Mouse (Mus musculus) limb, embryonic 11.5 days (tissue): ENCODE data around the gene Tcp11l1. TPM values are rescaled to one million over a fixed set of nuclear protein-coding genes. Genes with fewer than 3 reads are reported as not detected.

Experiments
- ATAC-seq: fragments of 200-750 bp; cut with Nextera tagmentation; 2 replicates; pipeline ENCODE4 v1.8.0; 2017; ENCODE audit warnings: low read depth; ENCODE audit not compliant: insufficient number of reproducible peaks, low FRiP score, low TSS enrichment
- DNase-seq: peaks from one replicate; pipeline ENCODE4 v3.0.0-alpha.2; 2015; ENCODE audit warnings: low spot score
- H3K27ac ChIP-seq: fragments of 300-500 bp; sonication (generic); replicated peaks from 2 replicates; pipeline ENCODE4 v1.5.1; 2014; ENCODE audit warnings: low read depth, mild to moderate bottlenecking, low read length
- H3K27me3 ChIP-seq: fragments of 300-500 bp; sonication (generic); 2 replicates; pipeline ENCODE4 v1.6.1; 2014; ENCODE audit warnings: mild to moderate bottlenecking, low read length, mixed read lengths; ENCODE audit not compliant: control insufficient read depth, insufficient read depth
- H3K36me3 ChIP-seq: fragments of 300-500 bp; sonication (generic); 2 replicates; pipeline ENCODE4 v1.6.1; 2014; ENCODE audit warnings: mild to moderate bottlenecking, low read length, moderate library complexity, mixed read lengths; ENCODE audit not compliant: control insufficient read depth, insufficient read depth
- H3K4me1 ChIP-seq: fragments of 300-500 bp; sonication (generic); 2 replicates; pipeline ENCODE4 v1.6.1; 2014; ENCODE audit warnings: low read length, mixed read lengths; ENCODE audit not compliant: control insufficient read depth, insufficient read depth
- H3K4me2 ChIP-seq: fragments of 300-500 bp; sonication (generic); 2 replicates; pipeline ENCODE4 v1.6.1; 2014; ENCODE audit warnings: low read depth, mild to moderate bottlenecking, moderate library complexity; ENCODE audit not compliant: severe bottlenecking
- H3K4me3 ChIP-seq: fragments of 300-500 bp; sonication (generic); 2 replicates; pipeline ENCODE4 v1.5.1; 2014; ENCODE audit warnings: low read depth, low read length
- H3K9ac ChIP-seq: fragments of 300-500 bp; sonication (generic); 2 replicates; pipeline ENCODE4 v1.6.1; 2014; ENCODE audit warnings: mild to moderate bottlenecking, low read length
- H3K9me3 ChIP-seq: fragments of 300-500 bp; sonication (generic); 2 replicates; pipeline ENCODE4 v1.6.1; 2016; ENCODE audit warnings: low read length; ENCODE audit not compliant: control insufficient read depth
- WGBS: fragments of 180-500 bp; shearing (Covaris S2); extraction: QIAGEN DNeasy Blood & Tissue Kit; methylation state at CpG from one replicate; pipeline ENCODE4 v1.1.7; 2014; 5-methylcytosine and 5-hydroxymethylcytosine counted together
- polyA plus RNA-seq: library from polyadenylated mRNA; unstranded; fragments of >200 nt; fragmentation: Nextera tagmentation; extraction: Ambion mirVana; gene quantifications from 2 replicates; pipeline ENCODE4 v1.2.1, GENCODE M21; 2014

Gene Tcp11l1
- polyA plus RNA-seq, 1 experiment from 2014 or later: 63.2 TPM

GRCm38 (mm10) chr2:104703158-104703557, 8.8 kb downstream of the Tcp11l1 start:
- 80% methylated on average over 3 of the region's 3 CpGs for WGBS
- H3K36me3 ChIP-seq: no peaks in the 10 kb centered on the region
- H3K4me2 ChIP-seq: no peak overlapping the region
- no peak overlapping the region for H3K9ac ChIP-seq
- no peaks in the 10 kb centered on the region for H3K9me3 ChIP-seq
- no peak for DNase-seq
- no peak for ATAC-seq
- no peak overlapping the region for H3K27ac ChIP-seq
- H3K27me3 ChIP-seq: no peaks in the 10 kb centered on the region
- H3K4me3 ChIP-seq: no peak overlapping the region
- no peaks in the 10 kb centered on the region for H3K4me1 ChIP-seq

DNA sequence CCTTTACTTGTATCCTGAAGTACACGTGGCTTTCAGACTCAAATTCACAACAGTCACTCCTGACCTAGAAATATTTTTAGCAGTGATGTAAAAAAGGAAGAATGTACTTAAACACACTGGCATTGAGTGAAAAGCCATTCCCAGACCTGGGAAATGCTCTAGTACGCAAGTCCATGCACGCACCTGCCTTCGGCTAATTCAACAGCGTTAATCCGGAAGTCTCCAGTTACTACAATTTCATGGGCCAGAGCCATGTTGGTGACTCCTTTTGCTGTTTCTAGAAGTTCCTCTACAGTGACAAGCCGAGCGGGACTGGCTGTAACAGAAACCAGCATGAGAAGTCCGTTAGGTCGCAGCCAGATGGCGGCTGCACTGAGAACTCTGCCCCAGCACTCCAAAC, 12.3 kb downstream of the Tcp11l1 start:
- Histone ChIP-seq H3K9me3 (no peaks in the 10 kb centered on the region), H3K27ac (no peak overlapping the region), H3K4me2 (no peak overlapping the region), H3K4me3 (no peak overlapping the region), H3K9ac (no peak overlapping the region), H3K27me3 (no peaks in the 10 kb centered on the region), H3K36me3 (no peaks in the 10 kb centered on the region), H3K4me1 (no peaks in the 10 kb centered on the region)
- 77% methylated on average over 11 of the region's 11 CpGs for WGBS
- ATAC-seq (no peak), DNase-seq (no peak)

DNA sequence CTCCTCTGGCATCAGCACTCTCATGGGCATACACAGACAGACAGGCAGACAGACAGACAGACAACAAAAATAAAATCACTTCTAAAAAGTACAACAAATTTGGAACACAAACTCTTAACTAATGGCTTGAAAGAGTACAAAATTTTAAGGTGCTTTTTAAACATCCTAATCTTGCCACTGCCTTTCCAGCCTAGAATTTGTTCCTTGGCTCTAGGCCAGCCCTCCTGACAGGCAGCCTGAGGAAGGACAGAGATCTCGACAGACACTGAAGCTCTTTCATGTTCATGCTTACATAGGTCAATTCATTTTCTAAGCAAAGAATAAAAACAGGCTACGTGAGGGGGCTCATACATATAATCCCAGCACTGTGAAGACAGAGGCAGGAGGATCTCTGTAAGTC, 19.4 kb downstream of the Tcp11l1 start:
- Histone ChIP-seq H3K9me3 (no peaks in the 10 kb centered on the region), H3K27ac (no peak overlapping the region), H3K9ac (no peak overlapping the region), H3K4me2 (no peak overlapping the region), H3K36me3 (no peaks in the 10 kb centered on the region), H3K27me3 (no peaks in the 10 kb centered on the region), H3K4me1 (no peaks in the 10 kb centered on the region), H3K4me3 (no peak overlapping the region)
- DNase-seq (no peak), ATAC-seq (no peak)
- WGBS: 86% methylated on average over 2 of the region's 2 CpGs

DNA sequence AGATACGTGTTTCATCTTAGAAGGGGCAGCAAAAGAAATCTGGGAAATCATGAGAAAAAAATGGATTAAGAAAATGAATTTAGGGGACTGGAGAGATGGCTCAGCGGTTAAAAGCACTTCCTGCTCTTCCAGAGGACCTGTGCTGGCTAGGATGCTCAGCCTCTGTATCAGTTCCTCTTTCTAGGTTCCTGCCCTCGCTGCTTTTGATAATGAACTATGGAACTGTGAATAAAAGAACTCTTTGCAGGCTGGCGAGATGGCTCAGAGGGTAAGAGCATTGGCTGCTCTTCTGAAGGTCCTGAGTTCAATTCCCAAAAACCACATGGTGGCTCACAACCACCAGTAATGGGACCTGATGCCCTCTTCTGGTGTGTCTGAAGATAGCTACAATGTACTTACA, 21.2 kb downstream of the Tcp11l1 start:
- Histone ChIP-seq H3K4me2 (no peak overlapping the region), H3K27ac (no peak overlapping the region), H3K27me3 (no peaks in the 10 kb centered on the region), H3K4me1 (no peaks in the 10 kb centered on the region), H3K9me3 (no peaks in the 10 kb centered on the region), H3K9ac (no peak overlapping the region), H3K36me3 (no peaks in the 10 kb centered on the region), H3K4me3 (no peak overlapping the region)
- WGBS: 86% methylated on average over 4 of the region's 4 CpGs
- no peak for DNase-seq
- no peak for ATAC-seq

GRCm38 (mm10) chr2:104688724-104689123, 23.2 kb downstream of the Tcp11l1 start:
- H3K27ac ChIP-seq: no peak overlapping the region
- H3K4me2 ChIP-seq: no peak overlapping the region
- H3K9ac ChIP-seq: no peak overlapping the region
- 86% methylated on average over 8 of the region's 8 CpGs for WGBS
- H3K27me3 ChIP-seq: no peaks in the 10 kb centered on the region
- H3K9me3 ChIP-seq: no peaks in the 10 kb centered on the region
- H3K4me3 ChIP-seq: no peak overlapping the region
- ATAC-seq: no peak
- no peaks in the 10 kb centered on the region for H3K4me1 ChIP-seq
- H3K36me3 ChIP-seq: peaks cover 2% of the 10 kb centered on the region; the same call in 1 of the 2 replicates
- DNase-seq: no peak

- Histone ChIP-seq H3K27me3 (no peaks in the 10 kb centered on the region), H3K9me3 (no peaks in the 10 kb centered on the region), H3K9ac (no peak overlapping the region), H3K4me1 (no peaks in the 10 kb centered on the region), H3K27ac (no peak overlapping the region), H3K4me2 (no peak overlapping the region), H3K36me3 (peaks cover 2% of the 10 kb centered on the region; the same call in 1 of the 2 replicates), H3K4me3 (no peak overlapping the region)
- ATAC-seq (no peak), DNase-seq (no peak)
- WGBS: 80% methylated on average over 3 of the region's 3 CpGs
Observed at GRCm38 (mm10) chr2:104688321-104688720, 23.6 kb downstream of the Tcp11l1 start.

DNA sequence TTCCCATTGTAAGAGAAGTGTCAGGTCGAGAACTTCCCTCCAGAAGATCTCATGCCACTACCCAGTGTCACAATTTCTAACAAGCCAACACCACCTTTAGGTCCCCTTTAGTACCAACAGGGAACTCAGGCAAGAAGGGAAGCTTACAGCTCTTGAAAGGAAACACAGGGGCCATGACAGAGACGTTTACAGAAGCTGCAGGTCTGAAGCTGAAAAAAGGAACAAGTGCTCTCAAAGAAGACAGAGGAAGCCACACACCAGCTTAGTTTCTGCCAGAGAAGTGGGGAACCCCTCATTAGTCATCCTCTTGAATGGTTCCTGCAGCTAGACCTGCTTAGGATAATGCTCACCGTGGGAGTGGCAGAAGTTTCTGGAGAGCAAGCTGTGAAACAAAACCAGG, 24.7 kb downstream of the Tcp11l1 start:
- DNase-seq: no peak
- H3K27ac ChIP-seq: no peak overlapping the region
- WGBS: 74% methylated on average over 3 of the region's 3 CpGs
- H3K27me3 ChIP-seq: no peaks in the 10 kb centered on the region
- H3K4me2 ChIP-seq: no peak overlapping the region
- no peak overlapping the region for H3K9ac ChIP-seq
- H3K9me3 ChIP-seq: no peaks in the 10 kb centered on the region
- peaks cover 2% of the 10 kb centered on the region; the same call in 1 of the 2 replicates for H3K36me3 ChIP-seq
- ATAC-seq: no peak
- H3K4me1 ChIP-seq: no peaks in the 10 kb centered on the region
- H3K4me3 ChIP-seq: no peak overlapping the region

GRCm38 (mm10) chr2:104685418-104685817, 26.6 kb downstream of the Tcp11l1 start:
- Histone ChIP-seq H3K4me1 (no peaks in the 10 kb centered on the region), H3K9ac (no peak overlapping the region), H3K4me2 (no peak overlapping the region), H3K36me3 (peaks cover 2% of the 10 kb centered on the region; the same call in 1 of the 2 replicates), H3K9me3 (no peaks in the 10 kb centered on the region), H3K4me3 (no peak overlapping the region), H3K27ac (no peak overlapping the region), H3K27me3 (no peaks in the 10 kb centered on the region)
- WGBS: 6% methylated on average over 13 of the region's 13 CpGs
- ATAC-seq: peak; percentile 87
- peak; percentile 91 for DNase-seq

DNA sequence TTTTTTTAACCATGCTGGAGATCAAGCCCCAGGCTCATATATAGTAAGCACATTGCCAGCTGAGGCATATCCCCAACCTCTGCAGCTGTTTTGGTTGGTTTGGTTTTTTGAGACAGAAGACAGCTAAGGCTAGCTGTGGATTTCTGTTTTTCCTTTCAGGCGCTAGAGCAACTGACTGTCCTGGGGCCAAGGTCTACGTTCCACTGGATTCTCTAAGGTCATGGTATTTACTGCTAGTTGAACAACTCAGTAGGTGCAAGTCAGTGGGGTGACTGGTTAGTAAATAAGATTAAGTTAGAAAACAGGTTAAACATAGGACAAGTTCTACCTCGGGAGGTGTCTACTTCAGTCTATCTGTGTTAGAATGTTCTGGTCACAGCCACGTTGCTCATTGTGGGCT, 27.2 kb downstream of the Tcp11l1 start:
- WGBS: 96% methylated on average over 4 of the region's 4 CpGs
- DNase-seq: no peak
- ATAC-seq: no peak

More for the DNA sequence above, 27.2 kb downstream of the Tcp11l1 start:
- Histone ChIP-seq H3K4me2 (no peak overlapping the region), H3K9ac (no peak overlapping the region), H3K36me3 (peaks cover 2% of the 10 kb centered on the region; the same call in 1 of the 2 replicates), H3K4me3 (no peak overlapping the region), H3K4me1 (no peaks in the 10 kb centered on the region), H3K27me3 (no peaks in the 10 kb centered on the region), H3K9me3 (no peaks in the 10 kb centered on the region), H3K27ac (no peak overlapping the region)
